Mouse (Mus musculus): ENCODE results near the gene Atf1.

DNA sequence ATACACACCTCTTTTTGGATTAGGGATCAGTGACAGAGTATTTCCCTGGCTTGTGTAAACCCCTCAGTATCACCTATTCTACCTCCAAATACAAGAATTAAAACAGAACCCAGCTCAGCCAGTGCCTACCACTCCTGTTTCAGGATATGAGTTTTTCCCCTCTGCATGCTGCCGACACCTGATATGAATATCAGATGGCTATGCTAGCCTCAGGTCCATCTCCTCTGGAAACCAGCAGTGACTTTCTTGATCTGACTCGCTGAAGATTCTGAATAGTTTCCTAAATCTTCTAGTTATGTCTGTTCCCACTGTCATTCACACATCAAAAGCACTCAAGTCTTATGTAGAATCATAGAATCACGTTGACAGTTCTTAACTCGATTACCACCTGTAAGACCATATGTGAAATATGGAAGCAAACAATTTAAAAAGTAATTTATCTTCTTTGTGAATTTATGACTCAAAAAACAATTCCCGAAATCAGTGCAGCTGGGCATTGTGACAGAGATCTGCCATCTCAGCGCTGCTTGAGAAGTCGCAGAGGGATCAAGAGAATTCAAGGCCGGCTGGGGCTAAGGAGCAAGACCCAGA, 75.9 kb downstream of the Atf1 start:
- TF ChIP-seq CTCF (IDR thresholded peaks at IDR 0.05; ENCODE audit: low read depth) (no peak), EP300 (optimal IDR thresholded peaks at IDR 0.05) (no peak)
